Mouse (Mus musculus): Measurements from ENCODE around the gene Foxf1. TPM values are rescaled to one million over a fixed set of nuclear protein-coding genes. Genes with fewer than 3 reads are reported as not detected.

Foxf1 gene
- total and polyA plus RNA-seq, 3 experiments = not detected

DNA sequence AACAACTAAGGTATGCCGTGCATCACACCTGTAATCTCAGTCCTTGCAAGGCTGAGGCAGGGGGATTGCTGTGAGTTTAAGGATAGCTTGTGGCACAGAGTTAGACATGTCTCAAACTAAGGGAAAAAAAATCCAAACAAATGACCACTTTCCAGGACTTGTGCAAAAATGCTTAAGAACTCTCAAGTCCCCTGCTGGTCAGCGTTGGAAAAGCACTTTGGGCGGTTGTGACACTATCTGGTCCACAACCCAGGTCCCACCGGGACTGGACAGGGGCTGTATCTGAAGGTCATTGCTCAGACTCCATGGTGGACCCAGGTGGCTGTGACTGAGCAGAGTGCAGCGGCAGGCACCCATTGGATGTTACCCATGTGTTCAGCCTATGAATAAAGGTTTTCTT, 46.3 kb downstream of the Foxf1 start:
- no peaks in the 10 kb centered on the region for H3K4me1 ChIP-seq (ENCODE audit: control insufficient read depth in 1 of 2, insufficient read depth in 2 of 2)
- no peak overlapping the region for H3K9ac ChIP-seq (ENCODE audit: insufficient read depth, low read depth)
- dilution Hi-C loops (cut with MboI; ENCODE audit: extremely low pct_ligation_motif_present, extremely low pct_unique_long_range_greater_than_20kb, low sequenced_read_pairs) = no loop called here
- no peaks in the 10 kb centered on the region for H3K79me2 ChIP-seq (replicated peaks; ENCODE audit: control insufficient read depth, extremely low read depth, insufficient read depth, poor library complexity, severe bottlenecking)
- no peak overlapping the region for H3K4me3 ChIP-seq (replicated peaks in 1 of 3; ENCODE audit: low read depth in 2 of 3, low read length in 2 of 3, poor library complexity in 1 of 3)
- DNase-seq (ENCODE audit: extremely low read depth) = no peak
- no peak overlapping the region for H3K4me2 ChIP-seq (ENCODE audit: insufficient read depth, low read depth, poor library complexity, severe bottlenecking)
- TF ChIP-seq ZMIZ1 (IDR thresholded peaks at IDR 0.05; ENCODE audit: low read depth, low read length) = no peak
- TF ChIP-seq GABPA (IDR thresholded peaks at IDR 0.05; ENCODE audit: insufficient replicate concordance, low read depth, low read length) = no peak
- no peak for TF ChIP-seq MAFK (IDR thresholded peaks at IDR 0.05; ENCODE audit: insufficient replicate concordance, low read length)
- no peak for TF ChIP-seq MAZ (IDR thresholded peaks at IDR 0.05; ENCODE audit: low read depth, low read length)
- peak; percentile 35 to 51 for TF ChIP-seq CTCF (conservative IDR thresholded peaks at IDR 0.05 in 1 of 2, IDR thresholded peaks at IDR 0.05 in 1 of 2; ENCODE audit: low read depth in 2 of 2, low read length in 2 of 2)
- no peak for TF ChIP-seq HCFC1 (IDR thresholded peaks at IDR 0.05; ENCODE audit: low read depth, low read length)
- no peak for TF ChIP-seq RCOR1 (conservative IDR thresholded peaks at IDR 0.05; ENCODE audit: low read depth, low read length)
- no peak for TF ChIP-seq TBP (conservative IDR thresholded peaks at IDR 0.05; ENCODE audit: low read depth, low read length)
- H3K9me3 ChIP-seq (replicated peaks; ENCODE audit: low read length) = no peaks in the 10 kb centered on the region
- H3K27me3 ChIP-seq (replicated peaks) = peaks cover 46% of the 10 kb centered on the region
- no peaks in the 10 kb centered on the region for H3K36me3 ChIP-seq (replicated peaks in 1 of 2; ENCODE audit: control insufficient read depth in 1 of 2, insufficient read depth in 1 of 2, low read length in 1 of 2)
- H3K27ac ChIP-seq (ENCODE audit: insufficient read depth, low read depth) = no peak overlapping the region
- in situ Hi-C loops (cut with MboI; ENCODE audit: low pct_ligation_motif_present, low pct_unique_long_range_greater_than_20kb, low sequenced_read_pairs) = no loop called here

DNA sequence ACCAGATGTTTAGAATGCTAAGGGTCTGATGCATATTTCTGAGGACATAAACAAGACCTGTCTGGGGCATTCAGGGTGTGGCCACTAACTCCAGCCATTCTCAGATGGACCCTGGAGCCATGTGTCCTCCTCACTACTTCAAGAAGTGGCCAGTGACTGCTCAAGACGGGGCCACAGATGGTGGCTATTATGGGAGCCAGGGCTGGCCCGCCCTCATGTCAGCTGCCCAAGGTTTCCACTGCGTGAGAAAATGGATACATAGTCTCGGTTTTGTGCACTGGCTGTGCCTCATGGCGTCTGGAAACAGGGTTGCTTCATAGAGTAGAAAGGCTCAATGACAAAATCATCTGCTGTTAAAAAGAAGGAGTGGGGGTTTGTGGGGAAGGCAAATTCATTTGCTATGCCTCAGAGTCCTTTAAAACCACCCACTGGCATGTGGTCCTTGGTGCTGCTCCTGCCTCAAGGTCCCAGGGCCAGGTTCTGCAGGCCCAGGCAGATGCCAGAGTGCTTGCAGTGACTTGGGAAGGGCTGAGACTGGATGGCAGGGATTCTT, 48.9 kb downstream of the Foxf1 start:
- H3K4me2 ChIP-seq (ENCODE audit: insufficient read depth, low read depth, poor library complexity, severe bottlenecking) = no peak overlapping the region
- TF ChIP-seq ZNF384 (IDR thresholded peaks at IDR 0.05; ENCODE audit: low read depth, low read length) = no peak
- TF ChIP-seq POLR2A (IDR thresholded peaks at IDR 0.05; ENCODE audit: low read depth, low read length) = no peak
- no peak for TF ChIP-seq MAX (IDR thresholded peaks at IDR 0.05; ENCODE audit: low read length)
- no peak for TF ChIP-seq JUN (IDR thresholded peaks at IDR 0.05; ENCODE audit: insufficient read depth, low read depth, low read length)
- TF ChIP-seq POLR2AphosphoS2 (IDR thresholded peaks at IDR 0.05; ENCODE audit: low read depth, low read length) = no peak
- no peak for TF ChIP-seq SIN3A (IDR thresholded peaks at IDR 0.05; ENCODE audit: low read length)
- no peak for TF ChIP-seq JUND (conservative IDR thresholded peaks at IDR 0.05; ENCODE audit: low read depth, low read length)
- no peak for TF ChIP-seq MYC (IDR thresholded peaks at IDR 0.05; ENCODE audit: low read depth, low read length)
- no peak for TF ChIP-seq ZKSCAN1 (IDR thresholded peaks at IDR 0.05; ENCODE audit: borderline replicate concordance, low read depth, low read length)
- TF ChIP-seq RAD21 (IDR thresholded peaks at IDR 0.05; ENCODE audit: low read depth, low read length) = no peak
- no peak for TF ChIP-seq MXI1 (IDR thresholded peaks at IDR 0.05; ENCODE audit: low read depth, low read length)
- TF ChIP-seq BHLHE40 (IDR thresholded peaks at IDR 0.05; ENCODE audit: low read depth, low read length) = no peak
- TF ChIP-seq KAT2A (IDR thresholded peaks at IDR 0.05; ENCODE audit: insufficient replicate concordance, low read length) = no peak
- TF ChIP-seq MEF2A (IDR thresholded peaks at IDR 0.05; ENCODE audit: borderline replicate concordance, low read depth, low read length) = no peak
- TF ChIP-seq CHD1 (IDR thresholded peaks at IDR 0.05; ENCODE audit: low read depth, low read length) = no peak
- no peak for TF ChIP-seq ZC3H11A (IDR thresholded peaks at IDR 0.05; ENCODE audit: low read depth, low read length)
- TF ChIP-seq IRF4 (IDR thresholded peaks at IDR 0.05; ENCODE audit: low read depth, low read length) = no peak
- no peak for TF ChIP-seq ELF1 (IDR thresholded peaks at IDR 0.05; ENCODE audit: low read depth, low read length)
- H3K27me3 ChIP-seq (replicated peaks) = peaks cover 37% of the 10 kb centered on the region
- peaks cover 17% of the 10 kb centered on the region for H3K9me3 ChIP-seq (replicated peaks; ENCODE audit: low read length)
- no peak overlapping the region for H3K27ac ChIP-seq (ENCODE audit: insufficient read depth, low read depth)
- no peaks in the 10 kb centered on the region for H3K79me2 ChIP-seq (replicated peaks; ENCODE audit: control insufficient read depth, extremely low read depth, insufficient read depth, poor library complexity, severe bottlenecking)
- H3K4me1 ChIP-seq (ENCODE audit: control insufficient read depth in 1 of 2, insufficient read depth in 2 of 2) = no peaks in the 10 kb centered on the region
- H3K36me3 ChIP-seq (replicated peaks in 1 of 2; ENCODE audit: control insufficient read depth in 1 of 2, insufficient read depth in 1 of 2, low read length in 1 of 2) = no peaks in the 10 kb centered on the region
- DNase-seq (ENCODE audit: extremely low read depth) = no peak
- in situ Hi-C loops (cut with MboI; ENCODE audit: low pct_ligation_motif_present, low pct_unique_long_range_greater_than_20kb, low sequenced_read_pairs) = no loop called here
- dilution Hi-C loops (cut with MboI; ENCODE audit: extremely low pct_ligation_motif_present, extremely low pct_unique_long_range_greater_than_20kb, low sequenced_read_pairs) = no loop called here
- no peak overlapping the region for H3K9ac ChIP-seq (ENCODE audit: insufficient read depth, low read depth)
- no peak overlapping the region for H3K4me3 ChIP-seq (replicated peaks in 1 of 3; ENCODE audit: low read depth in 2 of 3, low read length in 2 of 3, poor library complexity in 1 of 3)

All from CH12.LX (cell line).